Mouse (Mus musculus): Measurements from ENCODE around the gene Hcn2.
"Not testable (repeated sequence)": the region's sequence is repeated elsewhere in the genome, so short reads cannot be mapped to it uniquely, and the experiment has no call there.

The Hcn2 gene

DNA sequence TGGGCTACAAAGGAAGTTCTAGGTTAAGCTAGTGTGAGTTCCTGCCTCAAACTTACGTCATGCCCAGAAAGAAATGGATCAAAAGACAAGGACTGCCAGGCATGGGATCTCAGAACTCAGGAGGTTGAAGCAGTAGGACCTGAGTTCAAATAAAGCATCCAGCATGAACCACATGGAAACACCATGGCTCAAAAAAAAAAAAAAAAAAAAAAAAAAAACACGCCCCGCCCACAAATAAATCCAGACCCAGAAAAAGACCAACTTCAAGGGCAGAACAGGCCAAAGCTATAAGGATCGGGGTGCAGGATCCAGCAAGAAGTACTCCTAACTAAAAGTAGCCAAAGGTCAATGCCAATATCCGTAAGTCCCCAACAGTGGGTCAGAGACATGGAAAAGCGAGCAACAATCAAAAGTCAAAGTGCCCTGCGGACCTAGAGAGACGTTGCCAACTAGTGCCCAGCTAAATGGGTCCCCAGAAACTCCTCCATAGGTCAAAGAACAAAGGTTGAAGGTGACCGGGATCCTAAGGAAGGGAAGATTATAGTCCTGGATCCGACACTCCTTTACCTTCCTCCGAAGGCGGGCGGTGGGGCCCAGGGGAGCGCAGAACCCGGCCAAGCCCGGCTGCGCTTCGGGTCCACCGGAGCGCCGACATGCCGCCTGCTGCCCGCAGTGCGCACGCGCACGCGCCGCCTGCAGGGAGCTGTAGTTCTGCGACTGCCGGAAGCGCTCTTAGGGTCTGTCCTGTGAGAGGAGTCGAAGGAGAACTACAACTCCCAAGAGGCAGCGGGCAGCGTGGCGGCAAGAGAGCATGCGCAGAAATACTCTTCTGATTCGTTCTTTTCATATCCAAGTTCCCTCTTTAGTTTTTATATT is 29.7 kb downstream of the Hcn2 start, which contains the start of gene Polrmt:
Gene Polrmt (minus strand): TSS at position 684 of the 876 bp plus-strand sequence.
- DNase-seq, result peak; percentile 94

GRCm38 (mm10) chr10:79746774-79747151 is 30.3 kb downstream of the Hcn2 start:
- DNase-seq, result no peak

DNA sequence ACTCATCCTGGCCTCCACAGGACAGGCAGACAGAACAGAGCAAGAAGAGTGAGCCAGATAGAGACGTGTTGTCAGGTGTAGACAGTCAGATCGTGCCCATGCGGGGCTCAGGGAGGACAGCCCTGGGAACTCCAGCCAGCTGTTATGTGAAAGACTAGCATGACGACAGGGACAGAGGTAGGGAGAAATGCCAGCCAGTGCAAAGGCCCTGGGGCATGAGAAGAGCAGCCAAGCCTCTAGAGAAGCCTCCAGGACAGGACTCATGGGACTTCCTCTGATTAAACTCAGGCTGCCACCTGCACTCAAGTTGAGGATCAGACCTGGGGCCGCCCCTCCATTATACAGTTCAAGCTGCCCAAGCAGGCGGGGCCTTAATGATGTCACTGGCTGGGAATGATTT is 32.1 kb downstream of the Hcn2 start:
- DNase-seq, result no peak

GRCm38 (mm10) chr10:79754856-79755516 is 38.6 kb downstream of the Hcn2 start, which contains the start of gene Fgf22:
Gene Fgf22, plus strand, starts transcription at chr10:79755076.
- peak; percentile 28 for DNase-seq

GRCm38 (mm10) chr10:79755854-79756253 is 39.4 kb downstream of the Hcn2 start:
- no peak for DNase-seq

- DNase-seq, result no peak
Observed at GRCm38 (mm10) chr10:79756660-79757059, 40.2 kb downstream of the Hcn2 start.

- not testable (repeated sequence) for DNase-seq
Observed at GRCm38 (mm10) chr10:79759675-79760074, 43.2 kb downstream of the Hcn2 start.

- DNase-seq, result no peak
Observed at GRCm38 (mm10) chr10:79760603-79761143, 44.2 kb downstream of the Hcn2 start.

- DNase-seq, result no peak
Observed at GRCm38 (mm10) chr10:79762875-79763274, 46.4 kb downstream of the Hcn2 start.

GRCm38 (mm10) chr10:79764234-79764633 is 47.8 kb downstream of the Hcn2 start:
- no peak for DNase-seq

- DNase-seq, result no peak
Observed at GRCm38 (mm10) chr10:79765228-79765745, 48.9 kb downstream of the Hcn2 start.

DNA sequence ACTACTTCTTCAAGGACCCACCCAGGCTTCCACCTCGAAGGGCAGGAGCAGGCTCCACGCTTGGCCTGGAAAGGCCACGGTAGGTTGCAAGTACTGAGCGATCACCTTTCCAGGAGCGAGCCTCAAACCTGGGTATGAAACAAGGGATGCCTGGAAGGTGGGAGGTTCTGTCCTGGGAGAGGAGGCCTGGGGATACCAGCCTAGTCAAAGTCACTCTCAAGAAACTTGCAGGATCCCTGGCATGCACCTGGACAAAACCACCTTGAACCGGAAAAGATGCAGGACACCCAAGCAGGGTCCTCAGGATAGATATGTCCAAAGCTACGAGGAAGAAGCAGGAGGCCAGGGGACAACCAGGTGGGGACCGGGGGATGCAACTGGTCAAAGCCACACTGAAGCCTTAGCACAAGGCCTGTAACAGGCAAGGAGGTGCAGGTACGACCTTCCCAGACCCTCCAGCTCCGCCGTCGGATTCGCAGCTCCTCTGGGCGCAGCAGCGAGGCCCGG is 49.6 kb downstream of the Hcn2 start:
- DNase-seq, result no peak

- peak; percentile 100 for DNase-seq
Observed at GRCm38 (mm10) chr10:79766508-79767325, 50.3 kb downstream of the Hcn2 start, which contains the start of gene Rnf126. Gene Rnf126, minus strand, starts transcription at chr10:79766952.

DNA sequence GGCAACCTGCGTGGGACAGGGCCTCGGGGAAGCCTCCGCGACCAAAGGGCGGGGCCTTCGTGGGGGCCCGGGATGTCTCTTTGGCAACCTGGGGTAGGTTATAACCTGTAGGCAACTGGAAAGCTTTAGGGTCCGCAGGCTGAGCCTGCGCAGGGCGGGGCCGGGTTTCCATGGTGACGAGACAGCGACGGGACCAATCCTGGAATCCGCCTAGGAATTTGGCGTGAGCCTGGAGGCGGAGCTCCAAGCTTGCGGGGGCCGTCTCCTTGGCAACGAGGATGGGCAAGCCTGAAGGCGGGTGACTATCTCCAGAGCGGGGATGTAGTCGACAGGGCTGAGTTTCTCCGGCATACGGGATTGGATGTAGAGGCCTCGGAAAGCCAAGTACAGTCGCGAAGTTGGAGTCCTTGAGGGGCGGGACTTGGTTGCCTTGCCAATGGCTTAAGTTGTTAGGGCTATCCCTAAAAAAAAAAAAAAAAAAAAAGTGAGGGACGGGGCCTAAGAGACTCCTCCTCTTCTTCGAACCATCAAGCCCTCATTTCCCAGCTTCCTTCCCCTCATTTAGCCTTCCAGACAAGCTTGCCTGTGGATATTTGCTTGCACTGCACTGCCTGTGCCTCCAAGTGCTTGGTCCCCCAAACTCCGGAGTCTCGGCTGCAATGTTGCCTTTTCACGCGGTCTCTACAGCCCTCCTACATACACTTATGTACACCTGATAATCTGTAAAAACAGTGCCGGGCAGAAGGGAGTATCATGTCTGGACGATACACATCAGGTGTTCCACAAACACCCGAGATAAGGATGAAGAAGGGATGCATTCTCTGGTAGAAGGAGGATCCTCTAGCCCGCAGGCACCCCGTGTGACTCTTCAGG is 51.2 kb downstream of the Hcn2 start:
- peak; percentile 70 for DNase-seq

DNA sequence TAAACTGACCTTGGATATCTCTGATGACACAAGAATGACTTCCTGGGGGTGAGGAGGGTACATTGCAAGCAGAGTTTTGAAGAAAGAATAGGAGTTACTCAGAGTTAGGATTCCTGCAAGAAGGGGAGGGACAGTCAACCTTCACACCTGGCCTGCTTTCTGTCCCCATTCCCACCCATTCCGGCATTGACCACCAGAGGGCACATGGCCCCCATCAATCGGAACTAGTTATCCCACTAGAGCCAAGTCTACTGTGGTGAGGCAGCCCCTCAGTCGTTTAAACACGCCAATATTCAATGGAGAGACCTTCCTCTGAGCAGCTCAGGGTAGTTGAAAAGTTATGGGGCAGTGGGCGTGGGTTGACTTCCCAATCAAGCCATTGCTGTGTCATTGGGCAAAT is 52.0 kb downstream of the Hcn2 start:
- DNase-seq, result peak; percentile 84

- DNase-seq, result no peak
Observed at GRCm38 (mm10) chr10:79769329-79769728, 52.9 kb downstream of the Hcn2 start.

GRCm38 (mm10) chr10:79772320-79772719 is 55.9 kb downstream of the Hcn2 start:
- no peak for DNase-seq

GRCm38 (mm10) chr10:79773208-79773607 is 56.8 kb downstream of the Hcn2 start:
- no peak for DNase-seq

DNA sequence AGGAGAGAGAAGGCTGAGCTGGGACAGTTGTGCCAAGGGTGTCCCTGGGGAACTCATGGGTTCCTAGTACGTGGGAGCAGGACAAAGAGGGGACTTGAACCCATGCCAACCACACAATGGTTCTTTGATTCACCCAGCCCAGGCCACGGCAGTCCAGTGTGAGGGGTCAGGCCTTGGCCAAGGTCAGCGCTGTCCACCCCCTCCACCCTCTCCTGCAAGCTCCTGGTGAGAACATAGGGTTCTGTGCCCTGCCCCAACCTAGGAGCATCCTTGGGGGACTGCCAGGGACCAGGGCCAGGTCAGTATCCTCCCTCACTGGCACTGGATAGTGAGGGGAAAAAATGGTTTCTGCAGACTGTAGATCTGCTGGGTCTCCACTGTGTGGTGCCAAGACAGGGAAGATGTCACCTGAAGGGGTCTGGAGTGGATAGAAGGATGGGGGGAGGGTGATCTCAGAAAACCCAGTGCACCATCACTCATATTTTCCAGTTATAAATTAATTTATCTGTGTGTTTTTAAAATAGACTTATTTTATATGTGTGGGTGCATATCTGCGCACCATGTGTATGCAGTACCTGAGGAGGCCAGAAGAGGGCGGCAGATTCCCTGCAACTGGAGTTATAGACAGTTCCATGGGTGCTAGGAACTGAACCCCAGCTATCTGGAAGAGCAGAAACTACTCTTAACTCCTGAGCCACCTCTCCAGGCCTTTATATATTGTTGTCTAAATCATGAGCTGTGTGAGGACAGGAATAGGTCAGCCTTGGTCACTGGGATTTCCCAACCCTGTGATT is 58.2 kb downstream of the Hcn2 start:
- no peak for DNase-seq

DNA sequence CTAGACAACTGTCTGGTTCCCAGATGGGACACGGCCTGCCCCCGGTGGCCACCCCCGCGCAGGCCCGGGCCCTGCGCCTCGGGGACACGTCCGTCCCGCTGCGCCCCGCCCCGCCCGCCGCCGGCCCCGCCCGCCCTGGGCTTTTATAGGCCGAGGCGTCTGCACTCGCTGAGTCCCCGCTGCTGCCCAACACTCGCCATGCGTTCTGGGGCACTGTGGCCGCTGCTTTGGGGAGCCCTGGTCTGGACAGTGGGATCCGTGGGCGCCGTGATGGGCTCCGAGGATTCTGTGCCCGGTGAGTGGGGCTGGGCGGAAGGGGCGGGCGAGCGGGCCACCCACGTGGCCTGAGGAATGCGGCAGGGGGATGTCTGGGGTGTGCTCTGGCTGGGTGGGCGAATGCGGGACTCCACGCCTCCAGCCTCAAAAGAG is 60.7 kb downstream of the Hcn2 start, which contains the start of gene Fstl3:
Gene Fstl3 (plus strand): TSS at position 170 of the 429 bp plus-strand sequence.
- no peak for DNase-seq

All from thymus, postnatal 25 days (tissue).